Mouse (Mus musculus): Measurements from ENCODE around the gene Rpl15.
"Not testable (repeated sequence)": the region's sequence is repeated elsewhere in the genome, so short reads cannot be mapped to it uniquely, and the experiment has no call there.

DNA sequence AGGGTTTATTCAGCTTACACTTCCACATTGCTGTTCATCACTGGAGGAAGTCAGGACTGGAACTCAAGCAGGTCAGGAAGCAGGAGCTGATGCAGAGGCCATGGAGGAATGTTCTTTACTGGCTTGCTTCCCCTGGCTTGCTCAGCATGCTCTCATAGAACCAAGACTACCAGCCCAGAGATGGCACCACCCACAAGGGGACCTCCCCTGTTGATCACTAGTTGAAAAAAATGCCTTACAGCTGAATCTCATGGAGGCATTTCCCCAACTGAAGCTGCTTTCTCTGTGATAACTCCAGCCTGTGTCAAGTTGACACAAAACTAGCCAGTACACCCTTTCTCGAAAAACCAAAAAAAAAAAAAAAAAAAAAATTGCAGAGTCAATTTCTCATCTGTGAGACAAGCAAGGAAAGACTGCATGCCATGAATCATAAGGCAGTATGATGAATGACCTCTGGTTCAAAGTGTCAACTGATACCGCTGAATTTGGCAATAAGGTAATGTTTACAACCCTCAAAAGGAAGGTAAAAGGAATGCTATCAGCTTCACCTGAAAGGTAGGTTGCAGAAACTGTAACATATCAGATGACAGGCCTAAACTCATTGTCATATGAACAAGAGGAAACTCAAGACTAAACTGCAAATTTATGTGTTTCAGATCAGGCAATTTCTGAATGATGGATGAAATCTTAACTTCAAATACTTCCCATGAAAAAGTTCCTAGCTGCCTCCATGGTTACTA lies 34.5 kb downstream of the Rpl15 start:
- not testable (repeated sequence) for TF ChIP-seq POLR2A, CTCF (IDR thresholded peaks at IDR 0.05; ENCODE audit: insufficient read depth, low read depth, low read length)
